In genomic region chr13:30659613-30660505, GRCm38 (mm10) we compare ENCODE assay signal across 9 mouse cellular contexts. TPM values are rescaled to one million over a fixed set of nuclear protein-coding genes. Genes with fewer than 3 reads are reported as not detected.
A peak's percentile ranks its signal among the peaks of the same experiment; 100 is the strongest.
DNase-seq lines count a peak whose midpoint lies in the region; ATAC-seq and TF ChIP-seq lines count a peak whose summit lies in the region.
"Had no signal": no experiment of that assay in that cellular context is flagged by ENCODE, and none has a peak within 500 bp of the region (broad histone marks: within the 10 kb centered on the region; RNA-seq: fewer than 3 reads in every experiment).

Dusp22 (plus strand) TSS chr13:30659999.

- H3K27me3 ChIP-seq in forebrain, embryonic 11.5 days (ENCODE audit: control insufficient read depth, insufficient read depth, low read length): no peaks in the 10 kb centered on the region
- H3K27me3 ChIP-seq in heart, embryonic 15.5 days: 0 out of 2 replicates have a peak, but pooled peaks cover 4% of the 10 kb centered on the region
- peaks cover 18% of the 10 kb centered on the region for H3K27me3 ChIP-seq in liver, embryonic 13.5 days
- H3K27me3 ChIP-seq in stomach, embryonic 14.5 days (ENCODE audit: control insufficient read depth, insufficient read depth, low read length): no peaks in the 10 kb centered on the region

- peak; percentile 94 for ATAC-seq in forebrain, embryonic 11.5 days (replicated peaks; ENCODE audit: low FRiP score)
- ATAC-seq in heart, embryonic 15.5 days (replicated peaks; ENCODE audit: insufficient number of reproducible peaks, insufficient read depth, low FRiP score, low read depth): peak; percentile 96
- peak; percentile 90 for ATAC-seq in liver, embryonic 13.5 days (ENCODE audit: low read depth)
- ATAC-seq in stomach, embryonic 14.5 days (ENCODE audit: insufficient number of reproducible peaks, insufficient read depth, low FRiP score, low read depth): peak; percentile 90

- peak; percentile 81 for TF ChIP-seq POLR2A in brain, embryonic 14.5 days (IDR thresholded peaks at IDR 0.05; ENCODE audit: borderline replicate concordance, extremely low read depth, insufficient read depth, insufficient read length, poor library complexity, severe bottlenecking)

- H3K4me3 ChIP-seq in forebrain, embryonic 11.5 days (ENCODE audit: low read depth, low read length): peak within 1 kb of the TSS; percentile 68
- H3K4me3 ChIP-seq in heart, embryonic 15.5 days: peak within 1 kb of the TSS; percentile 89
- peak within 1 kb of the TSS; percentile 62 for H3K4me3 ChIP-seq in liver, embryonic 13.5 days (replicated peaks)
- H3K4me3 ChIP-seq in stomach, embryonic 14.5 days (ENCODE audit: low read depth, low read length): peak within 1 kb of the TSS; percentile 51

- 0 out of 2 replicates have a peak, but pooled peaks cover 1% of the 10 kb centered on the region for H3K4me1 ChIP-seq in forebrain, embryonic 11.5 days (replicated peaks; ENCODE audit: control insufficient read depth, insufficient read depth, low read length)
- H3K4me1 ChIP-seq in heart, embryonic 15.5 days (replicated peaks): peaks cover 8% of the 10 kb centered on the region; the same call in 1 of the 2 replicates
- 0 out of 2 replicates have a peak, but pooled peaks cover 9% of the 10 kb centered on the region for H3K4me1 ChIP-seq in liver, embryonic 13.5 days (replicated peaks)
- H3K4me1 ChIP-seq in stomach, embryonic 14.5 days (ENCODE audit: control insufficient read depth, insufficient read depth, low read length): no peaks in the 10 kb centered on the region

- peak within 1 kb of the TSS; percentile 52 for H3K4me2 ChIP-seq in forebrain, embryonic 11.5 days (ENCODE audit: low read depth, low read length, severe bottlenecking)
- H3K4me2 ChIP-seq in heart, embryonic 15.5 days: peak within 1 kb of the TSS; percentile 85
- H3K4me2 ChIP-seq in liver, embryonic 13.5 days: peak within 1 kb of the TSS; percentile 65
- H3K4me2 ChIP-seq in stomach, embryonic 14.5 days (replicated peaks; ENCODE audit: low read depth, low read length): peak within 1 kb of the TSS; percentile 62

- H3K9ac ChIP-seq in forebrain, embryonic 11.5 days (ENCODE audit: low read length): peak within 1 kb of the TSS; percentile 72
- peak within 1 kb of the TSS; percentile 83 for H3K9ac ChIP-seq in heart, embryonic 15.5 days
- H3K9ac ChIP-seq in liver, embryonic 13.5 days: peak within 1 kb of the TSS; percentile 63
- peak within 1 kb of the TSS; percentile 54 for H3K9ac ChIP-seq in stomach, embryonic 14.5 days (replicated peaks; ENCODE audit: low read depth, low read length)

- no peaks in the 10 kb centered on the region for H3K36me3 ChIP-seq in forebrain, embryonic 11.5 days (ENCODE audit: control insufficient read depth, insufficient read depth, low read length)
- no peaks in the 10 kb centered on the region for H3K36me3 ChIP-seq in heart, embryonic 15.5 days
- H3K36me3 ChIP-seq in liver, embryonic 13.5 days: no peaks in the 10 kb centered on the region
- no peaks in the 10 kb centered on the region for H3K36me3 ChIP-seq in stomach, embryonic 14.5 days (ENCODE audit: control insufficient read depth, insufficient read depth, low read length)
- H3K36me3 ChIP-seq: G1E had no signal

- WGBS in forebrain, embryonic 11.5 days: under 1% methylated on average over 69 of the region's 74 CpGs
- WGBS in heart, embryonic 15.5 days: under 1% methylated on average over 73 of the region's 74 CpGs
- under 1% methylated on average over 73 of the region's 74 CpGs for WGBS in liver, embryonic 13.5 days (ENCODE audit: insufficient replicate concordance)
- under 1% methylated on average over 74 of the region's 74 CpGs for WGBS in stomach, embryonic 14.5 days

- no peak within 1 kb of the TSS for H3K27ac ChIP-seq in forebrain, embryonic 11.5 days (ENCODE audit: low read depth, low read length)
- peak within 1 kb of the TSS; percentile 74 for H3K27ac ChIP-seq in heart, embryonic 15.5 days
- peak within 1 kb of the TSS; percentile 18 for H3K27ac ChIP-seq in liver, embryonic 13.5 days
- H3K27ac ChIP-seq in stomach, embryonic 14.5 days (ENCODE audit: low read length): peak within 1 kb of the TSS; percentile 34; the same call in 1 of the 2 replicates

- H3K9me3 ChIP-seq in forebrain, embryonic 11.5 days (ENCODE audit: control insufficient read depth, low read length): no peaks in the 10 kb centered on the region
- no peaks in the 10 kb centered on the region for H3K9me3 ChIP-seq in heart, embryonic 15.5 days (replicated peaks)
- no peaks in the 10 kb centered on the region for H3K9me3 ChIP-seq in liver, embryonic 13.5 days (replicated peaks)
- no peaks in the 10 kb centered on the region for H3K9me3 ChIP-seq in stomach, embryonic 14.5 days (ENCODE audit: control insufficient read depth, low read depth, low read length)
- H3K9me3 ChIP-seq: G1E had no signal

- TF ChIP-seq CTCF in brain, embryonic 14.5 days (IDR thresholded peaks at IDR 0.05; ENCODE audit: borderline replicate concordance, extremely low read depth, insufficient read depth, insufficient read length): no peak

- DNase-seq in B cell, adult 2 months: peak; percentile 92 to 93
- DNase-seq in brain, embryonic 14.5 days (ENCODE audit: low read depth): peak; percentile 88
- DNase-seq in forebrain, embryonic 11.5 days (ENCODE audit: low spot score): peak; percentile 88
- peak; percentile 86 to 95 for DNase-seq in kidney, postnatal 25 days
- peak; percentile 9 for DNase-seq in liver, embryonic 13.5 days
- DNase-seq in natural killer cell, adult 2 months (ENCODE audit: low spot score in 2 of 2): peak; percentile 70 to 86

RNA-seq across cellular contexts. Expression of gene Dusp22, which starts in this region (rescaled TPM):
- 17.7 and 20.4 TPM in 2 replicates for polyA plus RNA-seq in brain, embryonic 14.5 days (2012; rRNA removed)
- 16.5 and 17.0 TPM in 2 replicates for polyA plus RNA-seq in forebrain, embryonic 11.5 days (2014; fragmentation: Nextera tagmentation; extraction: Ambion mirVana)
- 15.5 and 18.5 TPM in 2 replicates for polyA plus RNA-seq in heart, embryonic 15.5 days (2015; fragmentation: Nextera tagmentation; extraction: Ambion mirVana)
- polyA plus RNA-seq in liver, embryonic 13.5 days (2015; fragmentation: Nextera tagmentation; extraction: Ambion mirVana): 7.0 and 7.3 TPM in 2 replicates
- polyA plus RNA-seq in stomach, embryonic 14.5 days (2014; fragmentation: Nextera tagmentation; extraction: Ambion mirVana): 22.3 and 23.4 TPM in 2 replicates
- polyA plus RNA-seq: G1E had no signal

Comparison
In these comparisons a context has a peak if more than half of its experiments do, and no peak if none do; other contexts are left out.
1. DNase-seq: peak in every context shown above with its lines; median percentile 92 in B cell, adult 2 months; 90 in kidney, postnatal 25 days; 88 in brain, embryonic 14.5 days; 88 in forebrain, embryonic 11.5 days; 78 in natural killer cell, adult 2 months; 9 in liver, embryonic 13.5 days.